Mouse (Mus musculus): ENCODE results near the gene S100a6.
A peak's percentile ranks its signal among the peaks of the same experiment; 100 is the strongest.

Gene S100a6

DNA sequence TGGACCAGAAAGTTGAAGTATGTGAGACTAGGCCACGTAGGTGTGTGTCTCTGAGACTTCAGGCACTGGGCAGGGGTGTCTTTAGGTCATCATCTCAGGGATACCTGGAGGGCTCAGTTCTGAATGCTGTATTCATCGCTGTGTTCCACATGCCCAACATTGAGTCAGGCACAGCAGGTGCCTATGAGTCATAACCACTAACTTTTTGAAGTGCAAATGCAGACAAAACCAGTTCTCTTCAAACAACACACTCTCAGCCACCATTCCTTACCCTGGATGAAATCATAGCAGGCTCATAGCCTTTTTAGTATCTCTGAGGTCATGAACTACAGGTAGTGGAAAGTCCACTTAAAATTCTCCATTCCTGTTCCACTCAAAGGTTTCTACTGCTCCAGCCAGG is 16.6 kb downstream of the S100a6 start:
- no peak for DNase-seq

DNA sequence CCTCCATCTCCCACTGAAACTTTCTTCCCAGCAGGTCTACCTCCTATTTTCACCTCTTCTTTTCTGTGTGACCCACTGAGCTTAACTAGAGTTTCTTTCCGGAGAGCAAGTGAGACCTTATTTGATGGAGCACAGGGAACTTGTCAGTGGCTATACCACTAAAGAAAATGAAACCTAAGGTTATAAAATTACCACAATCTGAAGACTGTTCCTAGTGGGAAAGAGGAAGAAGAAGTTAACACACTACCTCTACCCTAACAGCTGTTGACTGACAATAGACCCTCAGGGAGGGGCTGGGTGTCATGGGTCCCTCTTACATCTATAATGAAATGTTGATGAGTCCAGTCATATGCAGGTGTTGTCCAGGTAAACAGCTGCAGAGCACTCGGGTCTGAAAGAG is 19.3 kb downstream of the S100a6 start:
- no peak for DNase-seq

DNA sequence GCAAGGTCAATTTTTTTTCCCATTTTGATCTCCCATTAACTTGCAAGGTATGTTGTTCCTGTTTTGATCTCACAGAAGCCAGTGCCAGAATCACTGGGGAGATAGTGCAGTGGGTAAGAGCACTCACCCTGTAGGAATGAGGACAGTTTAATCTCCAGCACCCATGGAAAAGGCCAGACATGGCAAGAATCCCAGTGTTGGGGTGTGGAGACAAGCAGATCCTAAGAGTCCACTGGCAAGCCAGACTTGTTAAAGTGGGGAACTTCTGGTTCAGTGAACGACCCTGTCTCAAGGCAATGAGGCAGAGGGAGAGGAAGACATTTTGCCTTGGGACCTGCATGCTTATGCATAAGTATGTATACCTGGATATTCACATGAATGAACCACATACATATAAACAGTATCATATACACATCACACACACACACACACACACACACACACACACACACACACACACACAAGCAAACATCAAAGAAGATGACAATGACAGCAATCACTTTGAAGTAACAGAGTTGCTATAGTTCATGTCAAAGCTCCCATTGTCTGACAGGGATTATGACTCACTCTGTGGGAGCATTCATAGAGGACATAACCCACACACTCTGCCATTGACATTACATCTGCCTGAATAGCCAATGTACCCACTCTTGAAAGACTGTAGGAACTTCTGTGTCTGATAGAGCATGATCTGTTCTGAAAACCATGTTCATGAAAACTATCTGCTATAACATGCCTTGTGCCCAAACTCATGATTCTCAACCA is 26.0 kb downstream of the S100a6 start:
- DNase-seq, result no peak

DNA sequence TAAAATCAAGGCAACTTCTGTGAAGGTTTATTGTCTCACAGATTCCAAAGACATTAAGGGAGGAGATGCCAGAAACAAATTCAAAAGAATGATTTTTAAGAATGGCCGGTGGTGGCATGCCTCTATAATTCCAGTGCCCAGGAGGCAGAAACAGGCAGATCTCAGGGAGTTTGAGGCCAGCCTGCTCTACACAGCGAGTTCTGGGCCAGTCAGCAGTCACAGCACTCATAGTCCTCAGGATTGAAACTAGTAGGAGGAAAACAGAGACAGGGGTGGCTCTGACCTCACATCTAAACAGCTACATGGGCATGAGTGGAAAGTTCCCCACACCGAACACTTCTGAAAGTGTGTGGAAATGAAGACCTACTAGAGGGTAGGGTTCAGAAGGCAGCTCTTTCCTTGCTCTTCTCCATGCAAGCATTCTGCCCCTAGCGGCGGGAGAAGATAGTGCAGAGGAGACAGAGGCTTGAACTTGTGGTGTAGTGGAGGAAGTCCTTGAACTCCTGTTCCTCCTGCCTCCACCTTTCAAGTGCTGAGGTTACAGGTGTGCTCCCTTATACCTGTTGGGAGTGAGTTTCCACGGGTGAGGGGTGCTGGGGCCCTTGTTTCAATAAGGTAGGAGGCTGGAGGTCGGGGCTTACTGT is 27.0 kb downstream of the S100a6 start:
- DNase-seq, result no peak

DNA sequence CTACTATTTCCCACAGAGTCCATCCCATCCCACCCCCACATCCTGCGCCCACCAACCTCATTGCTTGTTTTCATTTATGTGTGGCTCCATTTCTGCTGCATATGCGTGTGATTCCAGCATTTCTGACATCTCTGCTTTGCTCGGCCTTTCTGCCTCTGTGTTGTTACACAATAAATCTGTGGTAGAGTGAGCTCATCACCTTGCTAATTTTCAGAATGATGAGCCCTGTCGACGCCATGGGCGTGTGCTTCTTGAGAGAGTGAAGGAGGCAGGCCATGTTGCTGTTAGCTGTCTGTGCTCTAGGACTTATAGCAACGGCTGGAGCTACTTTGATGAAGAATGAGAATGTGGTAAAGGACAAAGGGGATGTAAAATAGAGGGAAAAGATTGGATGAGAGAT is 28.3 kb downstream of the S100a6 start:
- DNase-seq, result no peak

DNA sequence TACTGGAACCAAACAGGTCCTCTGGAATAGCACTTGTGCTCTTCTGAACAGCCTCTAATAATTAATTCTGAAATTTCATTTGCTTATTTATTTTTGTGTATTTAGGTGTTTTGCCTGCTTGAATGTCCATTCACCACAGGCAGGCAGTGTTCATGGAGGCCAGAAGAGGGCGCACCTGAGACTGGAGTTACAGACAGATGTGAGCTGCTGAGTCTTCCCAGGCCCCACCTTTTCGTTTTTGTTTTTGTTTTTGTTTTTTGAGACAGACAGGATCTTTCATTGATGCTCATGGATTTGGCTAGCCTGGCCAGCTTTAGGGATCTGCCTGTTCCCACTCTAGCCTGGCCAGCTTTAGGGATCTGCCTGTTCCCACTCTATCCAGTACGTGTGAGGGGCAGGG is 31.5 kb downstream of the S100a6 start:
- peak; percentile 44 for DNase-seq

DNA sequence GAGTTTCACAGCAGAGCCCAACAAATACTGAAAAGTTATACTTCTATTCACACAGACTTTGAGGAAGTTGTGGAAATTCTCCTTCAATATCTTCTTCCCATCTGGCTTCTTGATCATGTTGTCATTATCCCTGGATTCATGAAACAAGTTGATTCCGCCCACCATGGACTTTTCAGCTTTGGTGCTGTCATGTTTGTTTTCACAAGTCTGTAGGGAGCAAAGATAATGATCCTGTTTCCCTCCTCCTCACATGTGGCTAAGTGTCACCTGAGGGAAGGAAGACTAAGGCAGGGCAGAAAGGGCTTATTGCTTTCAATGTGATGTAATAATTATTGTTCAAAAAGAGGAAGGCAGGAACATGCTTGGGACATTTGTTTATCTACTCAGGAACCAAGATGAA is 34.6 kb downstream of the S100a6 start:
- no peak for DNase-seq

DNA sequence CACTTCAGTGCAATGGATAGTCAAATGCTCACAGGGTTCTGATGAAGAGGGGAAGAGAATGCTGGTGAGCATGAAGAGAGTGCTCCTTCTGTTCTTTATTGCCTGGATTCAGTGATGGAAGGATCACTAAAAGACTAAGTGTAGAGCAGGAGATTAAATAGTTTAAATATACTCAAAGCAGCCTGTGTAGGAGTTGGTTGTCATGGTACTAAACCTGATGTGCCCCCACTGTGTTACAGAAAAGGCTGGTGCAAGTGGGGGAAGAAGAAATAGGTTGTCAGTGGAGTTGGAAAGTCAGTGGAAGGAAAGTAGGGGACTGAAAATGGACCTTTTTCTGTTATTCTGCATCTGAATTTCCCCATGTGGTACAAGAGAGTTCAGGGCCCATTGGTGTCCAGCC is 36.3 kb downstream of the S100a6 start:
- DNase-seq, result no peak

DNA sequence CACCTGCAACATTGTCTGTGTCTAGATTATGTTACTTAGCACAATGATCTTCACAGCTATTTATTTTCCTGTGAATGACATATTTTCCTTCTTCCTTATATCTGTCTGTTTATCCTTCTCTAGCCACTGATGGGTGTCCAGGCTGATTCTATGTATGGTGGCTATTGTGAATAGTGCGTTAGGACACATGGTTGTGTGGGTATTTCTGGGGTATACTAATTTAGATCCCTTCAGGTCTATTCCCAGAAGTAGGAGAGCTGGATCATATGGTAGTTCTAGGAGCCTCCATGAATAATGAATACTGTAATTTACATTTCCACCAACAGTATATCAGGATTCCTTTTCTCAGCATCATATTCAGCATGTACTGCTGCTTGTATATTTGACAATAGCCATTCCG is 37.1 kb downstream of the S100a6 start:
- DNase-seq, result no peak

DNA sequence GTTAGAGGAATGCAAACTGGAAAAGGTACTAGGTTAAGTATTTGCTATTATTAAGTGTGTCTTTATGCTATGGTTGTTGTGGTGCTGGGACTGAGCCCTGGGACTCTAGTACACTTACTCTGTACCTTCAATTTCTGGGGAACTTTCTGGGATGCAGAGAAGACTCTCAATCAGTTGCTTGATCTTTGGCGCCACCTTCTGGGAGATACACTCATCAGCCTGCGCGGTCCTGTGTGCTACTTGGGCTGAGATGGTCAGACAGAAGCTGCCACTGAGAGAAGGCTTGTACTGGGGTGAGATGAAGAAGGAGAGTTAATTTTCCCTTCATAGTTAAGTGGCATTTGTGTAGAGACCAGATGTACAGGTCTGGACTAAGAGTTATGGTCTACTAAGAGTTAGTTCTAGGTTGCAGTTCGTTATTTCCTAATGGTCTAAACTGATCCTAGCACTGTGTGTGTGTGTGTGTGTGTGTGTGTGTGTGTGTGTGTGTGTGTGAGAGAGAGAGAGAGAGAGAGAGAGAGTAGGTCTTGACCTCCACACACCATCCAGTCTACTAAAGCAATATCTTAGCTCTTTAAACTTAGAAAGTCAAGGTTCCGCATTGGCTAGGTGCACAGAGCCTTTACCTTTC is 40.3 kb downstream of the S100a6 start:
- peak; percentile 82 for DNase-seq

DNA sequence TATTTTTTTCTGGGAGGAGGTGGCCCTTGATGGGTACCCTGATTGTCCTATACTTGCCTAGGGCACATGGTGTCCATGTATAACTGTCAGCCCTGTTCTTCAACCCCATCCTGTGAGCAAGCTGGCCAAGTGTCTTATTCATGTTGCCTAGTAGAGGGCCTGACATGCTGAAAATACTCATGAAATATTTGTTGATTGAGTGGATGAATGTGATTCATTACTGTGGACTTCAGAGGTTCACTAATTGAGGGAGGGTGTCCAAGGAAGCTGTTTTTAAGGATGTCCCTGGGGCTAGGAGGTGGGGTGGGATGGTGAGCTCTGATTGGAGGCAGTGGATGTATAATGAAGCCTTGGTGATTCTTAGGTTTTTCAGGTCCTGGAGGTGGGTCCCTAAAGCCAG is 41.0 kb downstream of the S100a6 start, which contains the start of gene S100a7a:
Gene S100a7a (plus strand): TSS at position 301 of the 400 bp plus-strand sequence.
- no peak for DNase-seq

DNA sequence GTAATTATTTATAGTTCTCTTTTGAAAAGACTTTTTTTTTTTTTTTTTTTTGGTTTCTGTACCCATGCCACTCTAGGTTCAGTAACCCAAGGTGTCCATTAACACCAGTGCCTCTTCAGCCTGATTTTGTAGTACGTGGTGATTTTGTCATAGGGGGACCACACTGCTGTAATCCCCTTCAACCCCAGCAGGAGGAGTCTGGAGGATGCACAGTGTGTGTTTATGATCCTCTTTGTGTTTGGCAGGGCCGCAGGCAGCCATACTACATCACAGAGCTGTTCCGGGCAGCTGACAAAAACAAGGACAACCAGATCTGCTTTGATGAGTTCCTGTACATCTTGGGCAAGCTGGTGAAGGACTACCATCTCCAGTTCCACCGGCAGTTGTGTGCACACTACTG is 44.7 kb downstream of the S100a6 start:
- DNase-seq, result no peak

DNA sequence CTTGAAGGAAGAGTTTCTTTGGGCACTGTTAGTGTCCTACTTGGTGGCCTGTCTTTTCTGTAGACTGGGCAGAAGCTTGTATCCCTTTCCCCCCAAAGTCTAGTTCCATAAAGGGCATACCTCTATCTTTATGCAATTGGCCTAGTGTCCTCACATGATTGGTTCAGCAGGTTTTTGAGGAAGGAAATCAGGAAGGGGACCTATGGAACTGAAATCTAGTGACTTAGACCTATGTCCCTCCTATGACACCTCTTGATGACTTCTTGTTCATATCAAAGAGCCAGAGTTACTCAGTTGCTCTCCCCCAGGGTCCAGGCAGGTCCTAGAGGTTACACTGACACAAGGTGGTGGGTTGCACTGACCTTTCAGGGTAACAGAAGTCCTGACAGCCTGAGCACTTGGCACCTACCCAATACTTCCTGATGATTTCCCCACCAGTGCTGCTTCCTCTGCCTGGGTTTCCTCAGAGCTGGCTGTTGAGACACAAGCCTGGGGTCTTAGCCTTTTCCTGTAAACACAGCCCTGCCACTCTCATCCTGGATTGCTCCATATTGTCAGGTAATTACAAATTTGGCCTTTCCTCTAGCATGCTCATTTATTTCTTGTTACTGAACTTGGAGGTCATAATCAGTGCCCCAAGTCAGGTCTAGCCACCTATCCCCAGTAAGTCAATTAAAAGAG is 46.8 kb downstream of the S100a6 start:
- no peak for DNase-seq

DNA sequence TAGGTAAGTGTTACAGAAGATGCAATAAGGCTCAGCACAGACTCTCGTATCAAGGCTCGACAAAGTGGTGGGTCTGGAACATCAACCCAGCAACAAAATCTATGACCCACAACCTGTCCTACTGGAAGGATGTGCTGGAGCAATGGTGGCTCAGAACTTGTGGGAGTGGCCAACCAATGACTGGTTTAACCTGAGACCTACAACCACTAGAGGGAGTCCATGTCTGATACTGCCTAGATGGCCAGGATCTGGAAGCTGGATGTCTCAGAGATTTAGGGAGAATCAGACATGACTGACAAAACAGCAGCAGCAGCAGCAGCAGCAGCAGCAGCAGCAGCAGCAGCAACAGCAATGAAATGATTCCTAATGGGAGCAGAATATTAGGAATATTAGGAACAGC is 51.5 kb downstream of the S100a6 start:
- DNase-seq, result no peak

DNA sequence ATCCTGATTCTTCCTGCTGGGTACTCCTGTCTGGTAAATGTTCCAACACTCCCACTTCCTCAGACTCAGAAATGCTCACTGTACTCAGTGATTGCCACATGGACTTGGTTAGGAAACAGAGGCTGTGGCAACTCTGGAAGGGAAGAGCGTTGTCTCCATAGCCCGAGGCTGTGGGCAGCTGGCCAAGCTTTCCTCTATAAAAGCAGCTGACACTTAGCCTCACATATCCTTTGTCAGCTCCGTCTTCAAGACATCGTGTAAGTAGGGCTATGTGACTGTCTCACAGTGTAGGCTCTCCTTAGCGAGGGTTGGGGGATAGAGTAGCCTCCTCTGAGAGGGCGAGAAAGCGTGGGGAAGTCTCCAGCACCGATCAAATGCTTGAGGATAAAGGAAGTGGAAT is 56.2 kb downstream of the S100a6 start, which contains the start of gene S100a8:
Gene S100a8 (plus strand): TSS at position 133 of the 400 bp plus-strand sequence.
- DNase-seq, result peak; percentile 8

All from right cerebral cortex, postnatal 4 days (tissue).